Mouse (Mus musculus): ENCODE measurements around the gene Ift22. TPM values are rescaled to one million over a fixed set of nuclear protein-coding genes. Genes with fewer than 3 reads are reported as not detected.
"Not testable (repeated sequence)": the region's sequence is repeated elsewhere in the genome, so short reads cannot be mapped to it uniquely, and the experiment has no call there.

The Ift22 gene
- total RNA-seq, 2 experiments from 2014 or later, result 33.6 to 38.2 TPM

DNA sequence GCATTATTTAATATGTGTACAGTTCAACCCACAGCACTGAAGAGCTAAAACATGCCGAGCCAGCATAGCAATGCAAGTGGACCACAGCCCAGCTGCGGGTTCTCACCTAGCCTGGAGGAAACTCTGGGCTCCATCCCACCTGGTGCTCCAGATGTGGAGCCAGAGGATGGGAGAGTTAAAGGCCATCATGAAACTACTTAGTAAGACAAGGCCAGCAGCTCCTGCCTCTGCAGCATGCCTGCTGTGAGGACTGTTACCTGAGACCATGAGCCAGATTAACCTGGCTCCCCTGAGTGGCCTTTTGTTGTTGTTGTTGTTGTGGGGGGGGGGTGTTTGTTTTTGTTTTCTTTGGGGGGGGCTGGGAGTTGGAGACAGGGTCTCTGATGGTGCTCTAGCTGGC lies 35.4 kb downstream of the Ift22 start:
- DNase-seq (ENCODE audit: low spot score in 2 of 2), result no peak

DNA sequence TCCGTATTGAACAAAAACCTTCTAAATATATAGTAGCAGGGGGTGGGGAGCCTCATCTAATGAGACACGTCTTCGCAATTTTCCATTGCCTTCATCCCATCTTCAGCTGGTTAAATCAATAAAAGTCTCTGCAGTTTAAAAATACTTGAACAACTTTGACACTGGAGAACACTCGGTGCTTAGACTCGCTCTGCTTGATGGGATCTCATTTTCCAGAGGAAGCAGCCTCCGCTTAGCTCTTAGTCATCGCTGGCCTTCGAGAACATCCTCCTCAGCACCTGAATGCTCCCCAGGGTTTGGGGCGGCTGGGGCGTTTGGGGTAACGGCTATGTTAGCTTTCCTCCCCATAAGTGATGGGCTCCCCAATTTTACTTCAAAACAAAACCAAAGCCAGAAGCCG lies 37.1 kb downstream of the Ift22 start:
- no peak for DNase-seq (ENCODE audit: low spot score in 2 of 2)

DNA sequence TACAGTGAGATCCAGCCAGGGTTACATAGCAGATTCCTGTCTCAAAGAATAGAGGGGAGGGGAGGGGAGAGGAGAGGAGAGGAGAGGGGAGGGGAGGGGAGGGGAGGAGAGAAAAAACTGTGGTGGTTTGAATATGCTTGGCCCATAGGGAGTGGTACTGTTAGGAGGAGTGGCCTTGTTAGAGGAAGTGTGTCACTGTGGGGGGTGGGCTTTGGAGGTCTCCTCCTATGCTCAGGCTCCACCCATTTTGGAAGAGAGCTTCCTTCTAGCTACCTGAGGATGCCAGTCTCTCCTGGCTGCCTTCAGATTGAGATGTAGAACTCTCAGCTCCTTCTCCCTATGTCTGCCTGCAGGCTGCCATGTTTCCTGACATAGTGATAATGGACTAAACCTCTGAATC lies 39.9 kb downstream of the Ift22 start:
- no peak for DNase-seq (ENCODE audit: low spot score in 2 of 2)

DNA sequence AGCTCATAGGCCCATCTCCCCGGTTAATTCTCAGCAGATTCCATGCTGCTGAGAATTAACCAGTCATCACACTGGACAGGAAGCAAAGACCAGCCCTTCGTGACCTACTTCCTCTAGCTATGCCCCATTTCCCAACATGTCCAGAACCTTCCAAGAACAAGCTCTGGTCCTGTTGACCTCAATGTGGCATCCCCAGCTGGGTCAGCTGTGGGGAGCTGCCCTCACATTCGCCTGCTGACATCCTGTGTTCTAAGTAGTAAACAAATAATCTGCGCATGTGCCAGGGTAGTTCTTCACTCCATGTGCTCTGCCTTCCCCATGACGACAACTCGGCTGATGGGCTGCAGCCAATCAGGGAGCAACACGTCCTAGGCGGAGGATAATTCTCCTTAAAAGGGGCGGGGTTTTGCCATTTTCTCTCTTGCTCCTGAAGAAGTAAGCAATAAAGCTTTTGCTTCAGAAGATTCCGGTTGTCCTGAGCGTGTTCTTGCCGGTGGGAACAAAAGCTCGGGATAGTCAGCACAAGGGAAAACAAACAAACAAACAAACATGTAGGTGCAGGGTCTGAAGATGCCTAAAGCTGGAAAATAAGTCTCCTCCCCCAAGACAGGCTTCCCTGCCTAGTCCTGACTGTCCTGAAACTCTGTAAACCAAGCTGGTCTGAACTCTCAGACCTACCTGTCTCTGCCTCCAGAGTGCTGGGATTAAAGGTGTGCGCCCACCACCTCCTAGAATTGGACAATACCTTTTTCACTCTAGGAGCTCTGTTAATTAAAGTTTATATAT lies 41.8 kb downstream of the Ift22 start:
- DNase-seq (ENCODE audit: low spot score in 2 of 2), result not testable (repeated sequence)

DNA sequence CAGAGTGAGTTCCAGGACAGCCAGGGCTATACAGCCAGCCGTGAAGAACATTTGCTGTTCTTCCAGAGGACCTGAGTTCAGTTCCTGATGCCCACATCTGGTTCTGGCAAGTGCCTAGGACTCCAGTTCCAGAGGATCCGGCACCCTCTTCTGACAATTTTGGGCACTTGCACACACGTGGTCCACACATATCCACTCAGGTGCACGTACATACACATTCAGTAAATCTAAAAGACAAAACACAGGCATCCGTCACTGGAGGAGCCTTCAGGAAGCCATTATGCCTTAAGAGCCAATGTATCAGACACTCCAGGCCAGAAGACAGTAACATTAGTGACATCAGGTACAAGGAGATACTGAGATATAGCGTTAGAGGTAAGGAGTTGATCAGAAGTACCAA lies 42.6 kb downstream of the Ift22 start:
- no peak for DNase-seq (ENCODE audit: low spot score in 2 of 2)

DNA sequence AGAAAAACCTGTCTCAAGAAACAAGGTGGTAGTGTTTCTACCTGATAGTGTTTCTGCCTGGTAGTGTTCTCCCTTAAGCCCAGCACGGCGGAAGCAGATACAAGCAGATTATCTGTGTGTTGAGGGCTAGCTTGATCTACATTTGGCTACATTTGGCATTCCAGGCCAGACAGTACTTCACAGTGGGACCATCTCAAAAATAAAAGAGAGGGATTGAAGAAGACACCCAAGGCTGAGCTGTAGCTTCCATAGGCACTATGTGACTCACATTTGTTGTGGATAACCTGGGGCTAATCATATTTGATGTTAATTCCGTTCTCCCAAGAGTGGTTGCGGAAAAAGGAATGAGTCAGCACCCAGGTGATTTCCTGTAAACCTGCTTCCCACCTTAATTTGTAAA lies 44.2 kb downstream of the Ift22 start:
- no peak for DNase-seq (ENCODE audit: low spot score in 2 of 2)

DNA sequence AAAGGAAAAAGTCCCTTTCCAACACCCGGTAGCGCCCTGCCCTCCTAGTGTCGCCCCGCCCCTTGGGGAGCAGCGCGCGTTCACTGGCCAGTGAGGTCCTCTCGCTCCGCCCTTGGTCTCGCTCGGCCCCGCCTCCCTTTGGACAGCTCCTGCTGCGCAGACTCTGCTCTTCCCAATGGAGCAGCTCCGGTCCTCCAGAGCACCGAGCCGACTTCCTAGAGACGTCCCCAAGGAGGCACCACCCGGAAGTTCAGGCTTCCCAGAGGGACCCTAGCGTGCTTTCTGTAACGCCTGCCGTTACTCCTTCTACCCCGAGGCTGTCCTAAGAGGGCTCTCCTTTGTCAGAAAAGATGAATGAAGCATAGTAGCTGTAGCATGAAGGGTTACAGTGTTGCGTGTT lies 45.1 kb downstream of the Ift22 start, which contains the start of gene Fis1:
Gene Fis1 (plus strand): TSS at position 261 of the 400 bp plus-strand sequence.
- DNase-seq (ENCODE audit: low spot score in 2 of 2), result peak; percentile 89 to 91

DNA sequence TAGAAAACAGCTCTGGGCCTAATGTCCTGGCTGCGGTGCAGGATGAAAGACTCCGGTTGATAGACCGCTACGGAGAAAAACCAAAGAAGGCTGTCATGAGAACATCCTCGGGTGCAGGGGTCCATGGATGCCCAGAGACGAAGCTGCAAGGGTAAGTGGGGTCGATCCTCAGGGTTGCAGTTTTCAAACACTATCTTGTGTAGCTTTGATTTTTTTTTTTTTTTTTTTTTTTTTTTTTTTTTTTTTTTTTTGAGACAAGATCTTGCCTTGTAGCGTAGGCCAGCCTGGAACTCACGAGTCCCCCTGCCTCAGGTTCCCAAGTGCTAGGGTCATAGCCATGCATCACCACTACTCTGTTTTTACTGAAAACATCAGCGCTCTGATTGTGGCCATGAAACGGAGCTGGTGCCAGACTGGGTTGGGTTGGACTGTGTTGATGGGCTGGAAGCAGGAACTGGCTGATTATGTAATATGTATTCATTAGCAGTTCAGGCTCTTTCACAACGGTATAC lies 45.5 kb downstream of the Ift22 start:
- DNase-seq (ENCODE audit: low spot score in 2 of 2), result no peak

DNA sequence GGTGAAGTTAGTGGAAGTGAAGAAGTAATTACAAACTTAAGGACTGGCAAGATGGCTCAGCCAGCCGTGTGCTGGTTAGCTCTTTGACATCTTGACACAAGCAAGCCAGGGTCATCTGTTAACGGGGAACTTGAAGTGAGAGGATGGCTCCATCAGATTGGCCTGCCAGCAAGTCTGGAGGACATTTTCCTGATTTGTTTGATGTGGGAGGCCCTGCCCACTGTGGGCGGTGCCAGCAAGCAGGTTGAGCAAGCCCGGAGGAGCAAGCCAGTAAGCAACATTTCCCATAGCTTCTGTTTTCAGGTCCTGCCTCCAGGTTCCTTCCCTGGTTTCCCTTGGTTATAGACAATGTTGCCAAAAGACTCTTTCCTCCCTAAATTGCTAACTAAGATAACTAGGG lies 47.7 kb downstream of the Ift22 start:
- no peak for DNase-seq (ENCODE audit: low spot score in 2 of 2)

DNA sequence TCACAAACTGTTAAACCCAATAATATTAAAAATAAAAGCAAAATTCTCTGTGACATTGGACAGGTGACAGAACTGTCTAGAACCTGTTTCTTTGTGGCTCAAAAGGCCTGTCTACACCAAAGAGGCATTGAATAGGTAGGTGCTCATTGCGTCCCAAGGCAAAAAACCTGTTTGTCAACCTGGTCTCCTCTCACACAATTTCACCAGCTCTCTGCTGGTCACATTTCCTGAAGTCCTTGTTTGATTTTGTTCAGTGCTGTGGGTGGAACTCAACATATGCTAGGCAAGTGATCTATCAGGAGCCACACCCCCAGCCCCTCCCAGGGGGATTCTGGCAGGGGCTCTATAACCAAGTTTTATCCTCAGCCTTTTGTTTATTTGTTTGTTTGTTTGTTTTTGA lies 49.3 kb downstream of the Ift22 start:
- no peak for DNase-seq (ENCODE audit: low spot score in 2 of 2)

DNA sequence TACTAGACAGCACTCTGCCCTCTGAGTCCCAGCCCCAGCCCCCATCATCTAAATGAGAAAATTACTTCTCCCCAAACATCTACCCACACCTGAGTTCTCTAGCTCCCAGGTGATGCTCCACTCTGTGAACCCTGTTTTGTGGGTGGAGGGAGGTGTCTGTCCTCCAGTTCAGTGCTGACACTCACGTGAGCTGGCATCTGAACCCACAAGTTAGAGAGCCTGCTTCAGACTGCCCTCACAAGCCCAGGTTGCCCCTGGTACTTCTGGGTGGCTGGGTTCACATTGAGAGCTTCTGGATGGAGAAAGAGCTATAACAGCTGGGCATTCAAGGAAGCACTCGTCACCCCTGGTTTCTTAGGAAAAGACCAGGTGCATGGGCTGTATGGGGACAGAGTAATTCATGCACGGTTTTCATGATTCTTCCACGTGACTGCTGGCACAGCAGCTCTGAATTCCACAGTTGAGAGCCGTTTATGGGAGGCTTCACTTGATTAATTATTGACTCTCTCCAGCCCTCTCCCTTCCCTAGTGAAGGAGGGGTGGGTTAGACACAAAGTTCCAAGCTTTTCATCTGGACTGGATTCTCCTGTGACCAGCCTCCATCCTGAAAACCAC lies 51.1 kb downstream of the Ift22 start:
- DNase-seq (ENCODE audit: low spot score in 2 of 2), result no peak

DNA sequence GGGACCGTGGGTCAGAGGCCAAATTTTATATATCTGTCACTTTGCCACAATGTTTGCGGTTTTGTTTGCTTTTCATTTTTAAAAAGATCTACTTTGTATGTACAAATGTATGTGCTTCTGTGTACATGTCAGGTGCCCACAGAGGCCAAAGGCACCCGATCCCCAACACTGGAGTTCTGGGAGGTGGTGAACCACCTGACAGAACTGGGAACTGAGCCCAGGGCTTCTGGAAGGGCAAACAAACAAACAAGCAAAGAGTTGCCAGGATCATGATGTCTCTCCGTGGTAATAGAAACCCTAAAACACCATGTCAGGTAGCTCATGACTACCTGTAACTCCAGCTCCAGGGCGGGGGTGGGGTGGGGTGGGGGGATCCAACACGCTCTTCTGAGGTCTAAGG lies 52.1 kb downstream of the Ift22 start:
- DNase-seq (ENCODE audit: low spot score in 2 of 2), result no peak

DNA sequence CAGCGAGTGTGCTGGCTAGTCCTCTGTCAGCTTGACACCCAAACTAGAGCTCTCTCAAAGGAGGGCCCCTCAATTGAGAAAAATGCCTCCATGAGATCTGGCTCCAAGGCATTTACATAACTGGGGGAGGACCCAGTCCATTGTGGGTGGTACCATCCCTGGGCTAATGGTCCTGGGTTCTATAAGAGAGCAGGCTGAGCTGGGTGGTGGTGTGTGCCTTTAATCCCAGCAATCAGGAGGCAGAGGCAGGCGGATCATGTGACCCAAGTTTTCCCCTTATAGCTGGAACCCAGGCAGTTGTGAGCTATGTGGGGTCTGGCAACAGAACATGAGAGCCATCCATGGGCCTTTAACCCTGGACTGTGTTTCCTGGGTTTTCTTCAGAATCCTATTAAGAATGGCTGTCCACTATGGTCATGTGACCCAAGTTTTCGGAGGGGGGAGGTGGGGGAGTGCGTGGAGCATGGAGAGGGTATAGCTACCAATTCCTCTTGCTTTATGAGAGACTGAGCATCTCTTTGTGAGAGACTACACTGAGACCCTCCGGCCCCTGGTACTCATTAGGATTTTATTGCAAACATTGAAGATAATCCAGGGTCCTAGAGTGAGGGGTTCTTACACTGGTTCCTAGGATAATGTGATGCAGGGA lies 53.5 kb downstream of the Ift22 start:
- DNase-seq (ENCODE audit: low spot score in 2 of 2), result no peak

DNA sequence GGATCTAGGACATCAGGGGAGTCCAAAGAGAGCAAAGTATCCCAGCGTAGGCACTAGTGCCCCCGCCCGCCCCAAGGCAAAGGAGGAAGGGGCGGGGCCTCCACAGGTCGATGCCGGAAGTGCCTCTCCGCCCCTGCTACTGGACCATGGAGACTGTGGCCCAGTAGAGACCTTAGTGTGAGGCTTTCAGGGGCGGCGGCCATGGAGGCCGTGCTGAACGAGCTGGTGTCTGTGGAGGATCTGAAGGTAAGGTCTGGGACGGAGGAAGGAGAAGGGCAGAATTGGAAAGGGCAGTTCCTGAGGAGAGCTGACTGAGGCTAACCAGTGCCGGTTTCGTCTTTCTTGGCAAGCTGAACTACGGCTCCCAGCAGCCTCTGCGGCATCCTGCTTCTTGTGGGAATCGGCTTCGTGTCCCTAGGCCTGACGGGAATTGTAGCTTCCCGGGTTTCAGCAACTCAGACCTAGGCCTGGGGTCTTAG lies 54.1 kb downstream of the Ift22 start:
- DNase-seq (ENCODE audit: low spot score in 2 of 2), result peak; percentile 48 to 81

DNA sequence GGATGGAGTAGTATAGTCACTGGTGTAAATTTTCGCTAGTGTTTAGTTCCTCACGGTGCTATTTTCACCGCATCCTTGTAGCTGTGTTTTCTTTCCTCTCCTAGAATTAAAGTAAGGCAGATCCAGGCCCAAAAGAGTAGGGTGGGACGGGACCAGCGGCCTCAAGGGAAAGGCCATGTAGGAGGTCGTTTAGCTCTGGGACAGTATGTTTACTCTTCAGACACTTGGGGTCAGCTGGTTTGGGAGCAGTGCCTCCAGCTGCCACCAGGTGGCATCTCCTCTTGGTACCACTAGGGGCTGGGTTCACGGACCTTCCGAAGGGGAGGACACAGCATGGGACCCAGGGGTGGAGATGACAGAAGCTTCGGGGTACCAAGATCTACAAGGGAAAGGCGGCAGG lies 54.6 kb downstream of the Ift22 start:
- peak; percentile 60 for DNase-seq (ENCODE audit: low spot score in 2 of 2)

DNA sequence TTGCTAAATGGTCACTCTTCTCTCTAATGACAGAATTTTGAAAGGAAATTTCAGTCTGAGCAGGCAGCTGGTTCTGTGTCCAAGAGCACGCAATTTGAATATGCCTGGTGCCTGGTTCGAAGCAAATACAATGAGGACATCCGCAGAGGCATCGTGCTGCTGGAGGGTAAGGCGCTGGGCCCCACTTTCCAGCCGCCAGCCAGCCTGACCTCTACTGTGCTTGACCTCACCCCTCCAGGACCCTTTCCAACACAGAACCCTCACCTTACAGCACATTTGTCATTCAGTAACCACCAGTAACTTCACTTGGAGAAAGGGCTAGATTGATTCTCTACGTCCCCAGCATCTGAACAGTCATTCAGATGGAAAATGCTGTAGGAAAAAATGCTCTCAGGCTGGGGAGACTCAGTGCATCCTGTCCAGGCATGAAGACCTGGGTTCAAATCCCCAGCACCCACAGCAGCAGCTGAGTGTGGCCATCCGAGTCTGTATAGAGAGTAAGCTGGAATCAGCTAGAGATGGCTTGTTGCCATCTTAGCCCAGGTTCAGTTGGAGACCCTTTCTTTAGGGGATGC lies 55.1 kb downstream of the Ift22 start:
- no peak for DNase-seq (ENCODE audit: low spot score in 2 of 2)

Other genes starting within 250 kb of the Ift22 start
- under 1 TPM in 1 of 2 experiments, not detected in 1; 0.65 TPM for gene Myl10, start 215.0 kb upstream of the Ift22 start, total RNA-seq (2021)
- 10 to 100 TPM; 17.5 to 22.3 TPM for gene Col26a1, start 24.9 kb upstream of the Ift22 start, total RNA-seq (2021)
- gene Fis1, start 45.1 kb downstream of the Ift22 start, total RNA-seq (2021), result 100 to 1,000 TPM; 211 to 213 TPM
- 10 to 100 TPM; 11.1 to 13.4 TPM for gene Cldn15, start 58.5 kb downstream of the Ift22 start, total RNA-seq (2021)
- 10 to 100 TPM; 60.4 to 64.7 TPM for gene Plod3, start 78.9 kb downstream of the Ift22 start, total RNA-seq (2021)
- 10 to 100 TPM; 57.4 to 60.6 TPM for gene Znhit1, start 79.9 kb downstream of the Ift22 start, total RNA-seq (2021)
- gene Vgf, start 118.2 kb downstream of the Ift22 start, total RNA-seq (2021), result 10 to 100 TPM; 15.3 to 17.2 TPM
- gene Ap1s1, start 138.0 kb downstream of the Ift22 start, total RNA-seq (2021), result 100 to 1,000 TPM; 121 to 124 TPM
- gene Serpine1, start 164.1 kb downstream of the Ift22 start, total RNA-seq (2021), result 1 to 10 TPM; 1.7 to 2.2 TPM
- 10 to 100 TPM; 36.2 to 46.0 TPM for gene Trim56, start 208.1 kb downstream of the Ift22 start, total RNA-seq (2021)
- gene Muc3, start 241.2 kb downstream of the Ift22 start, total RNA-seq (2021), result not detected

All from adrenal gland, postnatal 4 days (tissue).